Mouse (Mus musculus) lung, postnatal 25 days (tissue): ENCODE results near the gene Polr3g.
"Not testable (repeated sequence)": the region's sequence is repeated elsewhere in the genome, so short reads cannot be mapped to it uniquely, and the experiment has no call there.

Source experiments
- DNase-seq: peaks from one replicate; pipeline ENCODE4 v3.0.0; 2022; ENCODE audit warnings: low spot score

Polr3g gene

DNA sequence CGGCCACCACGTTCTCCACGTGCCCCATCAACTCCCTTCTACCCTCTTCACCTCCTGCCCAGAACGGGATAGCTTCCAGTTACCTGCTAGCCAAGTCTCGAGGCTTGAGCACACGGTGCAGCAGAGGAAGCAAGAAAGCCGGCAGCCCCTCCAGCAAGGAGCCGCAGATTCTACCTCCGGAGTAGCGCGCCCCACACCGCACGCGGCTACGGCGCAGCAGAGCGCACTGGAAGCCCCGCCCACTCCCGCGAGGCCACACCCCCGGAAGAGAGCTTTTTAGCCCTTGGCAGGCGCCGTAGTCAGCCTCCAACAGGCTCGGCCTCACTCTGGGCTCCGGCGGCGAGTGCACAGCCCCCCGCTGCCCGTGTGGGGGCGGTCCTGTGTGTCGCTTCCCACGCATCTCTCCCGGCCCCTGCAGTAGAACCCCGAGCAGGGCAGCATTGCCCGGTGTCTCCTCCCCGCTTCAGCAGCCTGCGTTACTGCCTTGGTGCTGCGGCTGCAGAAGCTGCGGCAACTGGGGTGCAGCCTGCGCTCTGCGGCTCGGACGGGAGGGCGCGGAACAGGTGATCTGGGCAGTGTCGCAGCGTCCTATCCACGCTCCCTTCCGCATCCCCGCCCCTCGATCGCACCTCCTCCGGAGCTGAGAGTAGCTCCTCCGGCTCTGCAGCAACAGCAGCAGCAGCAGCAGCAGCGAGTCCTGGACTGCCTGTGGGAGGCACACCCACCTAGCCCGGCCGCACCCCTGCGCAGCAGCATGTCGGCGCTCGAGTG lies at the start of gene Polr3g, which contains the start of gene Mblac2:
TSS of gene Polr3g (minus strand) at position 239 of the 771 bp plus-strand sequence.
TSS of gene Mblac2 (plus strand) at position 567 of the 771 bp plus-strand sequence.
- DNase-seq, result peak; percentile 95

DNA sequence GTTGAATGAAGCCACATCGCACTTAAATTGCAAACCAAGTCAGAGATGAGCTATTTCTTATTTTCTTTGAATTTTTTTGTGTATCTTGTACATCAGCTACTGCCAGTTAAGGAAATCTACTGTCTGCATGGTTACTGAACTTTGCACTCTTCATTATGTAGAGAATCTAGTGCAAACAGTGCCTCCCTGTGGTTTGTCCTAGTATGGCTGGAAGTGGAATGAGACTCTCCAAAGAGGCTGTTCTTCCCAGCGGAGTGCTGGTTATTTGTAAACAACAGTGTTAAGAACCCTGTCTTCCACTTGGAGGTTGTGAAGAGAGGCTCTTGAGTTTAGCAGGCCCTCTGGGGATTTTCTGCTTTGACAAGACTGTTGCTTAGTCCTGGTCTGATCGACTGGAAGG lies 49.6 kb upstream of the Polr3g start:
- DNase-seq, result peak; percentile 29

DNA sequence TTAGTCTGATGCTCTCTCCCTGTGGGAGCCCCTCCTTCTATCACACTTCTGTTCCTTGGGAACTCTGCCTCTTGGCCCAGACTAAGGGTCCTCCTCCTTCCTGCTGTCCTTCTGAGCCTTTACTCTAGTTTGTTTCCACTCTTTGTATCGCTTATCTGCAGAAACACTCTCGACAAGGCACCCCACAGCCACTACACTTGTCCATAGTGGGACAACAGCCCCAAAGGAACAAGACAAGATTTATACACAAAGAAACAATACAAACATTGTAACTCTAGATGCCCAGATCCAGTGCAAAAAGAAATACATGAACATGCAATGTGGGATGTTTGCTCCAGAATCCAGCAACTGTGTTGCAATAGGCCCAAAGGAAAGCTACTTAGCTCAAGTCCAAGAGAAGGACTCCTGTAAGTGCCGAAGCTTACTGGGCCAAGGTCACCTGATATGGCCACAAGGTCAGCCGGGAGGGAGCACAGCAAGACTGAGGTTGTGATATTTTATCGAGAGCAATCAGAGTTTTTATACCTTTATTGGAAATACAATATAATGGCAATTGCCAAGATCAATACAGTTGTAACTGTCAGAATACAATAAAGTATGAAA lies 46.3 kb upstream of the Polr3g start:
- peak; percentile 20 for DNase-seq

DNA sequence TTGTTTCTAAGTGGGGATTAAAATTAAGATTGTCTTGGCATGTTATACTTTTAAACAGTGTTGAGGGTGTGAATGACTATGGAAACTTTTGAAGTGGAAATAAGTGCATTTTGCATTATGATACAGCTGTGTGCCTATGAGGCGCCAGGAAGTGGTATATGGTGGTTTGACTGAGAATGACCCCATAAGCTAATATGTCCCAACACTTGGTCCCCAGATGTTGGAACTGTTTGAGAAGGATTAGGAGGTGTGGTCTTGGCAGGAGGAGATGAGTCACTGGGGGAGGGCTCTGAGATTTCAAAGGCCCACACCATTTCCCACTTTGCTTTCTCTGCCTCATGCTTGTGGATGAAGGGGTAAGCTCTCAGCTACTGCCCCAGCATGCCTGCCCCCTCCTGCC lies 44.5 kb upstream of the Polr3g start:
- no peak for DNase-seq

GRCm38 (mm10) chr13:81754878-81755277 lies 44.1 kb upstream of the Polr3g start:
- DNase-seq, result no peak

- DNase-seq, result no peak
Observed at GRCm38 (mm10) chr13:81744092-81744396, 33.2 kb upstream of the Polr3g start.

DNA sequence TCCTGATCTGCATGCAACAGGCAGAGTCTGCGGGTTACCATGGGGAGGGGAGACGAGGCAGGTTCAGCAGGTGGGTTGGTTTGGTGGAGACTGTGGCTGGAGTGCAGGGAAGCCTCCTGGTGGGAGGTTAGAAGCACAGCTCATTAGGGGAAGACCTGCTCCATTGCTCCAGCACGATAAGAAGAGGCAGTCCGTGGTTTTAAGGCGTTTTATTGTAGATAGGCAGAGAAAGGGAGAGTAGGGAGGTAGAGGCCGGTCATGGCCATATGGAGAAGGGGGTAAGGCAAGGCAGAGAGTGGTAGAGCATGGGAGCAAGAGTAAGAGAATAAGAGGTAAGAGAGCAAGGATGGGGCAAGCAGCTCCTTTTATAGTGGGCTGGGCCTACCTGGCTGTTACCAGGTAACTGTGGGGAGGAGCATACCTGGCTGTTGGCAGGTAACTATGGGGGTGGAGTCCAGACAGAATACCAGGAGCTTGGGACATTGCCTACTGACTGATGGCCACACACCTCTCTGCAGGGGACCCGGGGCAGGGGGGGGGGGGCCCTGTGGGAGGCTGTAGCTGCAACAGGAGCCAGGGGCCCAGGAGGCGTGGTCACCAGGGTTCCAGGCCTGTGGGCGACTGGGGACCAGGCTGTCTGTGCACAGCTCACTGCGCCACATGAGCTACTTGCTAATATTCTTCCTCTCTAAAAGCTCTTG lies 32.7 kb upstream of the Polr3g start:
- DNase-seq, result no peak

DNA sequence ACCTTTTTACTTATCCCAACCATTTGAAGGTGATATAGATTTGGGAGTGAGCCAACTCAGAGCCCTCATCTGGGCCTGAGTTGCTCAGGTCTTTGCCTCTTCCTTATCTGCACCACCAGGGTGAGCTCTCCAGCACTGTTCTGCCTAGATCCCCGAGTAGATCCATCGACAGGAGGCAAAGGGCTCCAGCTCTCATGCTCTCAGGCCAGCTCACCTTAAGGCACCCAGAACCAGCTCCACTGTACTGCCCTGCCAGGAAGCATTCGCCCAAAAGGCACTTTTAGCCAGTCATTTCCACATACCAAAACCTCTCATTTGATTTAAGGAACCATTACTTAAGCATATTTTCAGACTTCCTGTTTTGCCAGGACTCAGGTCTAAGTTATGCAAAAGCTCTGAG lies 30.1 kb upstream of the Polr3g start:
- DNase-seq, result no peak

DNA sequence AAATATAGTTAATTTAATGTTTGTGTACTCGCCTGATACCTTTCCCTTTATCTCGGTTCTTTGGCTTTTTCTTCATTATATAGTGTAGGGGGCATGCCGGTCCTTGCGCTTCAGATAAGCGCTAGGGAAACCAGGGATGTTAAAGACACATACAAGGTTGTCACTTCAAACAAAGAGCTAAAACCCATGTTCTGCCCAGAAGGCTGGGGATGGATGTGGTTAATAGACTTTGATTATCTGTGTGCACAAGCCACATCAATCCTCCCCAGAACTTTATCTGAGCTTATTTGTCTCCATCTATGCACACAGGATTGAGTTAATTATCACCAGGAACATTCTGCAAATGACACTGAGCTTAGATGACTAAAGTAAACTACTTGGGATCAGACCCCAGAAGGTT lies 25.8 kb upstream of the Polr3g start:
- DNase-seq, result no peak

- DNase-seq, result no peak
Observed at GRCm38 (mm10) chr13:81730362-81730761, 19.5 kb upstream of the Polr3g start.

DNA sequence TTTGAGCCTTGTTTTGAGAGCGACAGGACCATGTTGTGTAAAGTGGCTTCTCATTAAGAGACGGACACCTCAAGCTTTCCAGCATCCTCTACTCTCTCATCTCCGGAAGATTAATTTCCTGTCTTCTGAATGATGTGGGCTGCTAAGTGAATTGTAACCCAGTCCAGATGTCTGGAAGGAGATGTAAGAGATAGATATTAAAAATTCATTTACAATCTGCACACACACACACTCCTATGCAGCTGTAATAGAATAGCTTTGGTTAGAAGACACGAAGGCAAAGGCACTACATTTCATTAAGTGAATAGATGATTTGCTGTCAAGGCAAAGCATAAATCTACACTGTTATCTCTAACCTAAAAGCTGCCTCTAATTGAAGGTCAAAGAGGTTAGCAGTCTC lies 18.3 kb upstream of the Polr3g start:
- DNase-seq, result no peak

- DNase-seq, result not testable (repeated sequence)
Observed at GRCm38 (mm10) chr13:81728141-81728540, 17.3 kb upstream of the Polr3g start.

- no peak for DNase-seq
Observed at GRCm38 (mm10) chr13:81713896-81714295, 3.1 kb upstream of the Polr3g start.

DNA sequence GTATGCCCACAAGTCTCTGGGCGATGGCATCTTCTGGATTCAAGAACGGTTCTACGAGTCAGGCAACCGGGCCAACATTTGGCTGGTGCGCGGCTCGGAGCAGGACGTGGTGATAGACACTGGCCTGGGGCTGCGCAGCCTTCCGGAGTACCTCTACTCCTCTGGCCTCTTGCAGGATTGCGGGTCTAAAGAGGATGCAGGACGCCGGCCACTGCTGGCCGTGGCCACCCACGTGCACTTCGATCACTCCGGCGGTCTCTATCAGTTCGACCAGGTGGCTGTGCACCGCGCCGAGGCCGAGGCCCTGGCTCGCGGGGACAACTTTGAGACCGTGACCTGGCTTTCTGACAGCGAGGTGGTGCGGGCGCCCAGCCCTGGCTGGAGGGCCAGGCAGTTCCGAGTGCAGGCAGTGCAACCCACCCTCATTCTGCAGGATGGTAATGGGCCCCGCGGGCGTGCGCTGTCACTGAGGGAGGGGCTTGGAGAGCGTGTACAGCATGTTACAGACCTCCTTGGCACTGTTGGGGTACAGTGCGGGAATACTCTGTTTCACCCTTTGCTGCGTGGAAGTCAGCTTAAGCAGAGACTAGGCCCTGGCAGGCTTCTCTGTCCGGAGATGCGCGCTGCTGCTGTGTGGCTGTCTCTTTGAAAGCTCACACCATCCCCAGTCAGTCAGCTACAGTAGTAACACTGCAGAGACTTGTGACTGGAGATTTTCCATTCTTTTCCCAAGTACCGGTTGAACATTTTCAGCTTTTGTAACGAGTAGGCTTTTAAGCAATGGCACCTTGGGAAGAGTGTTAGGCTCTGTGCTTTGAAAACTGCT lies 946 bp upstream of the Polr3g start:
- DNase-seq, result no peak

- no peak for DNase-seq
Observed at GRCm38 (mm10) chr13:81710266-81710665, 547 bp downstream of the Polr3g start.

- no peak for DNase-seq
Observed at GRCm38 (mm10) chr13:81709805-81710204, 1.0 kb downstream of the Polr3g start.

DNA sequence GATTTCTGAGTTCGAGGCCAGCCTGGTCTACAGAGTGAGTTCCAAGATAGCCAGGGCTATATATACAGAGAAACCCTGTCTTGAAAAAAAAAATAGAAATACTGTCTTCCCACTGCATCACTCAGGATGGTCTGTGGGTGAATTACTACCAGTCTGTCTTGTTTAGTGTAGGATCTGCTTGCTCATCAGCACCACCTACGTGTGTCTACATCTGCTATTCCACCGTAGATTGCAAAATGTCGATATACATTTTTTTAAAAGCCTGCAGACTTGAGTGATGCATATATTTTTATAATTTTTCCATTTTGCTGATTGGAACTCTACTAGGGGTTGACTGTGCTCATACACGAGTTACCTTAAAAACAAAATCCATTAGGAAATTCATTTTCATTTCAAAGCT lies 4.5 kb downstream of the Polr3g start:
- no peak for DNase-seq

GRCm38 (mm10) chr13:81703621-81704020 lies 7.2 kb downstream of the Polr3g start:
- no peak for DNase-seq

DNA sequence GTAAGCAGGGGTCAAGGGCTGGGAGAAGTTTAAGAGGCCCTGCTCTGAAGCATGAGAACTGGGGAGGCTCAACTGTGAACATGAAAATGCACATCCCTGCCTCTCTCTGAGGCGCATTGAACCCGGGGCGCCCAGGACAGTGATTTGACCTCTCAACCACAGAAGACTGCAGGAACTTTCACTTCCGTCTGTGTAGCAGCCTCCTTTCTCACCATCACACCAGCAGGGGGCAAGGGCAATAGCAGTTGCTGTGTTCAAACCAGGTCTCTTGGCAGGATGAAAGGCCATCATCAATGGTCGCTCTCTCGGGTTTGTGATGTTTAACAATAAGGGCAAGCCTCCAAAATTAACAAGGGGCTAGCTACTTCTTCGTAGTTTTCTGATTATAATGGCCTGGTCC lies 7.7 kb downstream of the Polr3g start:
- DNase-seq, result no peak

DNA sequence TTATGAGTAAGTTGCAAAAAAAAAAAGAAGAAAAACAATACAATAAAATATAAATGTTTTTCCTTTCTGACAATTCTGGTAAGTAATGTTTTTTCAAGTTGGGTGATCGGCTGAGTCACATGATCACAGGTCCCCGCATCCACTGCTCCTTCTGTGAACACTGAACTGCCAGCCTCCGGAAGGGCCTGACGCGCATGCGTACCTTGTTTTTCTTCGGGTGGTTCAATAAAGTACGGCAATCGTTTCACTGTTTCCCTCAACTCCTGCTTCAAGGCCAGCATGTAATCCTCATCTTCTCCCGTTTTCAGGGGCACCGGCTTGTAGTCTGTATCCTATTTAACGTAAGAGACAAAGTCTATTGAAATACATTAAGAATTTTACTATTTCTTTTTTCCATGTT lies 16.4 kb downstream of the Polr3g start:
- no peak for DNase-seq

GRCm38 (mm10) chr13:81691606-81692005 lies 19.2 kb downstream of the Polr3g start:
- no peak for DNase-seq

GRCm38 (mm10) chr13:81690477-81690876 lies 20.3 kb downstream of the Polr3g start:
- DNase-seq, result no peak
